Mouse (Mus musculus): ENCODE results near the gene Gsto2. TPM values are rescaled to one million over a fixed set of nuclear protein-coding genes. Genes with fewer than 3 reads are reported as not detected.

Gene Gsto2
- polyA plus RNA-seq, 1 experiment from 2014 or later, result 0.74 TPM

DNA sequence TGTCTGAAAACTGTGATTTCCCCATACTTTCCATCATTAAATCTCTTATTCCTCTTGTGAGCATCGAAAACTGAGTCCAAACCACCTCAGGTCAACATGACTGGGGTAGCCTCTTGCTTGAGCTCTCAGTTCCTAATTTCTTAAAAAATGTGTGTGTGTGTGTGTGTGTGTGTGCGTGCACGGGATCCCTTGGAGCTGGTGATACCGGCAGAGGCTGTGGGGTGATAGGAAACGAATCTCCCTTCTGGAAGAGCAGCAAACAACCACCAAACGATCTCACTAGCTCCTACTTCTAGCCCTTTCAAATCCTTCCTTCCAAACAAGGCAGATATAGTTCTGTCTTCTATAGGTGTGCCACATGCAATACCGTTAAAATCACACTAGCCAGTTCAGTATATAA lies 613 bp upstream of the Gsto2 start:
- Histone ChIP-seq H3K36me3 (replicated peaks) (peaks cover 48% of the 10 kb centered on the region), H3K4me3 (peak overlapping the region; percentile 81), H3K27ac (replicated peaks) (peak overlapping the region; percentile 96), H3K4me1 (peaks cover 19% of the 10 kb centered on the region), H3K27me3 (replicated peaks; ENCODE audit: low read depth, poor library complexity, severe bottlenecking) (peaks cover 5% of the 10 kb centered on the region; the same call in 1 of the 2 replicates), H3K9me3 (no peaks in the 10 kb centered on the region)
- WGBS, result 87% methylated on average over 7 of the region's 7 CpGs
- no peak for DNase-seq (ENCODE audit: low spot score)

- Histone ChIP-seq H3K27me3 (replicated peaks; ENCODE audit: low read depth, poor library complexity, severe bottlenecking) (peaks cover 10% of the 10 kb centered on the region; the same call in 1 of the 2 replicates), H3K9me3 (no peaks in the 10 kb centered on the region), H3K27ac (replicated peaks) (no peak overlapping the region), H3K4me1 (peaks cover 19% of the 10 kb centered on the region), H3K36me3 (replicated peaks) (peaks cover 20% of the 10 kb centered on the region), H3K4me3 (no peak overlapping the region)
- 77% methylated on average over 4 of the region's 4 CpGs for WGBS
- no peak for DNase-seq (ENCODE audit: low spot score)
These were observed 2.4 kb downstream of the Gsto2 start for GRCm38 (mm10) chr19:47867628-47868175.

GRCm38 (mm10) chr19:47868951-47869350 lies 3.6 kb downstream of the Gsto2 start:
- peaks cover 10% of the 10 kb centered on the region; the same call in 1 of the 2 replicates for H3K27me3 ChIP-seq (replicated peaks; ENCODE audit: low read depth, poor library complexity, severe bottlenecking)
- H3K36me3 ChIP-seq (replicated peaks), result peaks cover 7% of the 10 kb centered on the region
- H3K27ac ChIP-seq (replicated peaks), result no peak overlapping the region
- no peak overlapping the region for H3K4me3 ChIP-seq
- DNase-seq (ENCODE audit: low spot score), result no peak
- H3K9me3 ChIP-seq, result no peaks in the 10 kb centered on the region
- peaks cover 19% of the 10 kb centered on the region for H3K4me1 ChIP-seq
- WGBS, result 58% methylated on average over 4 of the region's 4 CpGs

GRCm38 (mm10) chr19:47869516-47869915 lies 4.2 kb downstream of the Gsto2 start:
- peaks cover 2% of the 10 kb centered on the region for H3K36me3 ChIP-seq (replicated peaks)
- DNase-seq (ENCODE audit: low spot score), result no peak
- peaks cover 19% of the 10 kb centered on the region for H3K4me1 ChIP-seq
- H3K27me3 ChIP-seq (replicated peaks; ENCODE audit: low read depth, poor library complexity, severe bottlenecking), result peaks cover 10% of the 10 kb centered on the region; the same call in 1 of the 2 replicates
- H3K9me3 ChIP-seq, result no peaks in the 10 kb centered on the region
- H3K4me3 ChIP-seq, result no peak overlapping the region
- 76% methylated on average over 3 of the region's 3 CpGs for WGBS
- H3K27ac ChIP-seq (replicated peaks), result no peak overlapping the region

DNA sequence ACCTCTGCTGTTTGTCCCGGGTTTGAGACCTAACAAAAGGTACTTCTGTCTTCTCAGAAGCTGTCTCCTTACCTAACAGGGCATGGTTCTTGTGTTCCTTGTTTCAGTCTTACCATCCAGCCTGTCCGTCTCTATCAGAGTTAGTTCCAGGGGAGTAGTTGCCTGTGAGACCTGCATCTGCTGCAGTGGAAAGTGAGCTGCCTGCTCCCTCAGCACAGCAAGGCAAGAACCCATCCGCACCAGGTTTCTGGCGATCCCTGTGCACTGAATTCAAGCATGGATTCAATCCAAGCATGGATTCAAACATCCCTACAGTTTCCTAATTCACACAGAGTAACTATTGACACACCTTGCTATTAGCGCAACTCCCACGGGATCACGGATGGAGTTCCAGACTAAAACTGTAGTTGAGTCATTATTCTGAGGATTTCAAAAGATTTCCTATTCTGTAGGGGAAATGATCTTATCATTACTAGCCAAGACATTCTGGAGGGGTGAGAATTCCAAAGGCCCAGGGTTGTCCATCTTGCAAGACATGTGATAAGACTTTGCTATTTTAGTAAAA lies 4.8 kb downstream of the Gsto2 start:
- Histone ChIP-seq H3K4me1 (peaks cover 18% of the 10 kb centered on the region), H3K27ac (replicated peaks) (no peak overlapping the region), H3K27me3 (replicated peaks; ENCODE audit: low read depth, poor library complexity, severe bottlenecking) (peaks cover 10% of the 10 kb centered on the region; the same call in 1 of the 2 replicates), H3K36me3 (replicated peaks) (no peaks in the 10 kb centered on the region), H3K4me3 (no peak overlapping the region), H3K9me3 (no peaks in the 10 kb centered on the region)
- no peak for DNase-seq (ENCODE audit: low spot score)
- WGBS, result 77% methylated on average over 7 of the region's 7 CpGs

DNA sequence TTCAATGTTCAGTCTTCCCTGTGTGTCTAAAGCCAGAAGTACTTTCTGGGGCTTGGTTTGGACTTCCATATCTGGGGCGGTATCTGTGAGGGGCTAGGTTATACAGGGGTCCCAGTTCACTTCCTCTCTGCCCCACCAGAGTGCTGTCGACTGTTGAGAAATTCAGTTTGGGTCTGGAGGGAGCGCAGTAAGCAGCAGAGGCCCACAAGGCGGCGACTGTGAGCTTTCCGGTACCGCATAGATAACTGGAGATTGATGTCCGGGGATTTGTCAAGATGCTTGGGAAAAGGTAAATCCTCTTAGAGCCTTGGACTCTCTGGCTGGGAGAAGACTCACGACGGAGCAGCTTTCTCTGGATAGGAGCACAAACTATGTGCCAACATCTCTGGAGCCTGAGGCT lies 6.2 kb downstream of the Gsto2 start:
- peaks cover 19% of the 10 kb centered on the region for H3K4me1 ChIP-seq
- peaks cover 10% of the 10 kb centered on the region; the same call in 1 of the 2 replicates for H3K27me3 ChIP-seq (replicated peaks; ENCODE audit: low read depth, poor library complexity, severe bottlenecking)
- 24% methylated on average over 10 of the region's 10 CpGs for WGBS
- no peaks in the 10 kb centered on the region for H3K9me3 ChIP-seq
- no peak overlapping the region for H3K27ac ChIP-seq (replicated peaks)
- DNase-seq (ENCODE audit: low spot score), result peak; percentile 49
- H3K36me3 ChIP-seq (replicated peaks), result no peaks in the 10 kb centered on the region
- H3K4me3 ChIP-seq, result no peak overlapping the region

DNA sequence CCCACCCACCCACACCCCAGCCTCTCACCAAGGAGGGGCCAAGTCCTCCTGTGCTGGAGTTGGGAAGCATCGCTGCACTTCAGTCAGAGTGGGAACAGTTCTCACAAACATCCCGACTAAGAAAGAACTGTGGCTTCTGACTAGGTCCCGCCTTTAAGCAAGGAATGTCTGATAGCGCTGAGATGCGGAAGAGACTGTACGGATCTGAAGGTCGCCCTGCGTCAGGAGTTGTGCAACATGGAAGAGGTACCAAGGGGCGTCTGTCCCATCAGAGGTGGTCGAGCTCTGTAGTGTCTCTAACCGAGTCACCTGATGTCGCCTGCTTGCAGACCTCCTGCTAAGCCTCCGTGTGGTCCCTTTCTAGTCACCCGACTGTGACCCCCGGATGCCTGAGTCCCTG lies 10.9 kb downstream of the Gsto2 start:
- no peak for DNase-seq (ENCODE audit: low spot score)
- Histone ChIP-seq H3K27me3 (replicated peaks; ENCODE audit: low read depth, poor library complexity, severe bottlenecking) (no peaks in the 10 kb centered on the region; the same call in 1 of the 2 replicates), H3K4me3 (no peak overlapping the region), H3K4me1 (peaks cover 12% of the 10 kb centered on the region), H3K36me3 (replicated peaks) (no peaks in the 10 kb centered on the region), H3K27ac (replicated peaks) (no peak overlapping the region), H3K9me3 (no peaks in the 10 kb centered on the region)
- WGBS, result 82% methylated on average over 15 of the region's 15 CpGs

GRCm38 (mm10) chr19:47881538-47881937 lies 16.2 kb downstream of the Gsto2 start:
- no peaks in the 10 kb centered on the region for H3K9me3 ChIP-seq
- H3K27ac ChIP-seq (replicated peaks), result no peak overlapping the region
- no peaks in the 10 kb centered on the region for H3K36me3 ChIP-seq (replicated peaks)
- DNase-seq (ENCODE audit: low spot score), result no peak
- peaks cover 21% of the 10 kb centered on the region for H3K4me1 ChIP-seq
- WGBS, result 84% methylated on average over 7 of the region's 7 CpGs
- H3K4me3 ChIP-seq, result no peak overlapping the region
- no peaks in the 10 kb centered on the region; the same call in 1 of the 2 replicates for H3K27me3 ChIP-seq (replicated peaks; ENCODE audit: low read depth, poor library complexity, severe bottlenecking)

GRCm38 (mm10) chr19:47882151-47882881 lies 17.0 kb downstream of the Gsto2 start:
- Histone ChIP-seq H3K4me1 (peaks cover 24% of the 10 kb centered on the region), H3K9me3 (no peaks in the 10 kb centered on the region), H3K36me3 (replicated peaks) (no peaks in the 10 kb centered on the region), H3K27me3 (replicated peaks; ENCODE audit: low read depth, poor library complexity, severe bottlenecking) (no peaks in the 10 kb centered on the region; the same call in 1 of the 2 replicates), H3K27ac (replicated peaks) (peak overlapping the region; percentile 58), H3K4me3 (no peak overlapping the region)
- WGBS, result 25% methylated on average over 11 of the region's 11 CpGs
- peak; percentile 93 for DNase-seq (ENCODE audit: low spot score)

DNA sequence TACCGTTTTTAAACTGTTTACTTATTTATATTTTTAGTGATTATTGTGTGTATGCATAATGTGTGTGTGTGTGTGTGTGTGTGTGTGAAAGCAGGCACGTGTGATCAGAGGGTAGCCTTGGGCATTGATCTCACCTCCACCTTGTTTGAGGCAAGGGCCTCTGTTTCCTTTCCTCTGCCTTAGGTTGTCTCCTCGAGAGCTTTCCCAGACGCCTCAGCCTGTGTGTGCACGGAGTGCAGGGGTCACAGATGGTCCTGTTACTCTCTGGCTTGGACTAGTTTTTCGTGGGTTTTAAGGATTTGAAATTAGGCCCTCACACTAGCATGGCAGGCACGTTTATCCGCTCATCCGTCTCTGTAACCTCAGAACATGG lies 17.5 kb downstream of the Gsto2 start:
- Histone ChIP-seq H3K4me1 (peaks cover 24% of the 10 kb centered on the region), H3K27ac (replicated peaks) (peak overlapping the region; percentile 58), H3K27me3 (replicated peaks; ENCODE audit: low read depth, poor library complexity, severe bottlenecking) (no peaks in the 10 kb centered on the region; the same call in 1 of the 2 replicates), H3K4me3 (no peak overlapping the region), H3K36me3 (replicated peaks) (no peaks in the 10 kb centered on the region), H3K9me3 (no peaks in the 10 kb centered on the region)
- peak; percentile 38 for DNase-seq (ENCODE audit: low spot score)
- 55% methylated on average over 9 of the region's 9 CpGs for WGBS

DNA sequence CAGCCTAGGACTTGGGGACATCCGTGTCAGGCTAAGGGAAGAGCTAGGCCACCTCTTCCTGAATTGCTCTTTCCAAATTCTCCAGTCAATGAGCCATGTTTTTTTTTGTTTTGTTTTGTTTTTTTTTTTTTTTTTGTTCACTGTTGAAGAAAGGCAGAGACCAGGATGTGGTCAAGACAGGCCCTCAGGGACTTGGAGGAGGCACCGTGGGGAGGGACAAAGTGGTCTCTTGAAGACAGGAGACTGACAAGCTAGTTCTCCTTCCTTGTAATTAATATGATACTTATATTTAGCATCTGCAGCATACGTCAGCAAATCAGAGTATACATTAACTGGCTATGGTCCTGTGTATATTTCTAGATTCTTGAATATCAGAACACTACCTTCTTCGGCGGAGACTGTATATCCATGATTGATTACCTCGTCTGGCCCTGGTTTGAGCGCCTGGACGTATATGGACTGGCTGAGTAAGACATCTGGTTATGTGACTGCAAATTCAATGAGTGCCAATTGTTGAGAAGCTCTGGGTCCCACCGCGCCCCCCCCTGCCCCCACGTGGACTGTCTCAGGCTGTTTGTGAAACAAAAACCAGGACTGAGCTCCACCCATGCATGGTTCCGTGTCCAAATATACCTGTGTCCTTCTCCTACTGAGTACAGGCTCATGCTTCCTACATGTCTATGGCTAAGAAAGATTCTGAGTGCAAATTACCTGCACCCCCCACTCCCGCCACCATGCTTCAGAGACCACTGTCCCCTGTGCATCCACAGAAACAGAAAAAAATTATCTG lies 19.2 kb downstream of the Gsto2 start:
- no peak overlapping the region for H3K27ac ChIP-seq (replicated peaks)
- H3K36me3 ChIP-seq (replicated peaks), result no peaks in the 10 kb centered on the region
- no peaks in the 10 kb centered on the region for H3K9me3 ChIP-seq
- 81% methylated on average over 13 of the region's 13 CpGs for WGBS
- DNase-seq (ENCODE audit: low spot score), result no peak
- no peaks in the 10 kb centered on the region; the same call in 1 of the 2 replicates for H3K27me3 ChIP-seq (replicated peaks; ENCODE audit: low read depth, poor library complexity, severe bottlenecking)
- H3K4me1 ChIP-seq, result peaks cover 24% of the 10 kb centered on the region
- no peak overlapping the region for H3K4me3 ChIP-seq

DNA sequence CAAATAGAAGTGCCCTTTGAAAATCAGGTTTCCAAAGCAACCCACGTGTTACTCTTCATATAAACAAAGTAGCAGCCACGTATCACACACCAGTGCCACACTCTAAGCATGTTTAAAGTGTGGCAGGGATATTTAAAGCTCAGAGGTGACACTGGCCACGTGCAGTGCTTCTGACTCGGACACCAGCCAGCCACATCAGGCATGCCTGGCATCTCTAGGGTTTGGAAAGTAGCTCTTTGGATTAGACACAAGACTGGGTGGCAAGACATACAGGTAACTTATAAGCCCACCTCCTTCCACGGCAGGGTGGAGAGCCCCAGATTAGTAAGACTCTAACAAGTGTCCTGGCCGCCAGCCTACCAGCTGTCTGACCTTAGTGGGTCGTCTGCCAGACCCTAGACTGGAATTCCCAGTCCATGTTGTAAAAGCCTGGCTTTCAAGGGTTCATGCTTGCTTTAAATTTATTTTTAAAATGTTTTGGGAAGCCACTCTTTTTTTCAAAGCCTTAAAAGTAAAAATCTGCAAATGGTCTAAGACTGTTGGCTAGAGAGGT lies 19.9 kb downstream of the Gsto2 start:
- Histone ChIP-seq H3K4me1 (peaks cover 24% of the 10 kb centered on the region), H3K36me3 (replicated peaks) (no peaks in the 10 kb centered on the region), H3K27ac (replicated peaks) (no peak overlapping the region), H3K4me3 (no peak overlapping the region), H3K9me3 (no peaks in the 10 kb centered on the region), H3K27me3 (replicated peaks; ENCODE audit: low read depth, poor library complexity, severe bottlenecking) (no peaks in the 10 kb centered on the region; the same call in 1 of the 2 replicates)
- WGBS, result 74% methylated on average over 7 of the region's 7 CpGs
- DNase-seq (ENCODE audit: low spot score), result no peak
